Mouse (Mus musculus) myocyte (in vitro differentiated cells): ENCODE measurements around the gene Slmap. TPM values are rescaled to one million over a fixed set of nuclear protein-coding genes. Genes with fewer than 3 reads are reported as not detected.
"Not testable (repeated sequence)": the region's sequence is repeated elsewhere in the genome, so short reads cannot be mapped to it uniquely, and the experiment has no call there.

ENCODE experiments used
- H3K27me3 ChIP-seq: one replicate; pipeline ENCODE4 v1.6.1; 2011; ENCODE audit not compliant: control insufficient read depth, insufficient read depth, insufficient read length
- H3K36me3 ChIP-seq: one replicate; pipeline ENCODE4 v1.6.1; 2011; ENCODE audit not compliant: control insufficient read depth, insufficient read depth
- H3K4me2 ChIP-seq: one replicate; pipeline ENCODE4 v1.6.1; 2011; ENCODE audit warnings: low read depth, control low read depth
- H3K4me3 ChIP-seq: one replicate; pipeline ENCODE4 v1.5.1; 2011; ENCODE audit warnings: mild to moderate bottlenecking, control low read depth, moderate library complexity
- H3K79me2 ChIP-seq: one replicate; pipeline ENCODE4 v1.6.1; 2011; ENCODE audit not compliant: control insufficient read depth, insufficient read depth
- H3ac ChIP-seq: one replicate; pipeline ENCODE4 v1.6.1; 2011; ENCODE audit not compliant: control insufficient read depth, insufficient read length
- CEBPB ChIP-seq: IDR thresholded peaks from 2 replicates; pipeline ENCODE4 v1.6.1; 2011; ENCODE audit warnings: mild to moderate bottlenecking, moderate library complexity; ENCODE audit not compliant: poor library complexity, insufficient read depth, severe bottlenecking
- E2F4 ChIP-seq: IDR thresholded peaks from one replicate; pipeline ENCODE4 v1.6.1; 2011; ENCODE audit warnings: mild to moderate bottlenecking, control low read depth, moderate library complexity; ENCODE audit not compliant: insufficient read depth
- MAX ChIP-seq: IDR thresholded peaks from one replicate; pipeline ENCODE4 v1.6.1; 2011; ENCODE audit warnings: low read depth, mild to moderate bottlenecking, control low read depth
- MYOD1 ChIP-seq, 3 experiments: IDR thresholded peaks; one replicate each; pipeline ENCODE4 v1.6.1; 2011; ENCODE audit warnings: control low read depth in 2 of 3, low read depth in 2 of 3, mild to moderate bottlenecking in 2 of 3, moderate library complexity in 1 of 3; ENCODE audit not compliant: insufficient read length in 2 of 3, control insufficient read depth in 1 of 3
- MYOG ChIP-seq, 3 experiments: IDR thresholded peaks; one replicate each; pipeline ENCODE4 v1.6.1; 2011; ENCODE audit warnings: control low read depth in 2 of 3, low read depth in 2 of 3, mild to moderate bottlenecking in 2 of 3; ENCODE audit not compliant: insufficient read length in 2 of 3, control insufficient read depth in 1 of 3, insufficient read depth in 1 of 3
- POLR2A ChIP-seq: IDR thresholded peaks from one replicate; pipeline ENCODE4 v1.6.1; 2011; ENCODE audit warnings: low read depth, mild to moderate bottlenecking, control low read depth, moderate library complexity; ENCODE audit not compliant: insufficient read length
- POLR2AphosphoS2 ChIP-seq: IDR thresholded peaks from one replicate; pipeline ENCODE4 v1.6.1; 2011; ENCODE audit warnings: low read depth, control low read depth; ENCODE audit not compliant: insufficient read length
- REST ChIP-seq: IDR thresholded peaks from one replicate; pipeline ENCODE4 v1.6.1; 2011; ENCODE audit warnings: mild to moderate bottlenecking, control low read depth, moderate library complexity; ENCODE audit not compliant: insufficient read depth, insufficient read length
- SRF ChIP-seq: IDR thresholded peaks from one replicate; pipeline ENCODE4 v1.6.1; 2011; ENCODE audit warnings: low read depth; ENCODE audit not compliant: control insufficient read depth, insufficient read length
- TCF12 ChIP-seq: IDR thresholded peaks from one replicate; pipeline ENCODE4 v1.6.1; 2011; ENCODE audit warnings: mild to moderate bottlenecking, control low read depth; ENCODE audit not compliant: poor library complexity, insufficient read depth, severe bottlenecking
- TCF3 ChIP-seq: IDR thresholded peaks from one replicate; pipeline ENCODE4 v1.6.1; 2011; ENCODE audit warnings: low read depth, control low read depth; ENCODE audit not compliant: insufficient read length
- USF1 ChIP-seq: IDR thresholded peaks from one replicate; pipeline ENCODE4 v1.6.1; 2011; ENCODE audit warnings: low read depth, mild to moderate bottlenecking, control low read depth, moderate library complexity
- polyA plus RNA-seq: library from polyadenylated mRNA; unstranded; fragments of >200 nt; fragmentation: generic; extraction: Trizol; gene quantifications from one replicate; pipeline ENCODE4 v1.2.1, GENCODE M21; 2012; ENCODE audit warnings: missing spikeins

The Slmap gene
- polyA plus RNA-seq, 1 experiment, result 15.5 TPM

DNA sequence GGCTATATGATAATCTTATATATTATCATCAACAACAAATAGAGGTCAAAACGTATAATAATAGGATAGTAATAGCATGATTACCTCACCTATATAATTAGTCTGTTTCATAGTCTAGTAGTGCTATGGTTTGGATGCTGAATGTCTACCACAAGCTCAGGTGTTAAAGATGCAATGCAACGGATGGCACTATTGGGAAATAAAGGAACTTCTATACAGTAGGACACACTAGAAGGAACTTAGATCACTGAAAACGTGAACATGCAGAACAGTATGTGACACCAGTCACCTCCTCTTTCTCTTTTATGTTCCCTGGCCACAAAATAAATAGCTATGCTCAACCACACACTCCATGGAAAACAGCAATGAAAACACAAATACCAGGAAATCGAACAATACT, 16.9 kb downstream of the Slmap start:
- Histone ChIP-seq H3K4me3 (no peak overlapping the region), H3K27me3 (no peaks in the 10 kb centered on the region), H3K36me3 (no peaks in the 10 kb centered on the region), H3K4me2 (no peak overlapping the region), H3K79me2 (peaks cover 94% of the 10 kb centered on the region), H3ac (no peak overlapping the region)
- TF ChIP-seq POLR2A (no peak), REST (no peak)

DNA sequence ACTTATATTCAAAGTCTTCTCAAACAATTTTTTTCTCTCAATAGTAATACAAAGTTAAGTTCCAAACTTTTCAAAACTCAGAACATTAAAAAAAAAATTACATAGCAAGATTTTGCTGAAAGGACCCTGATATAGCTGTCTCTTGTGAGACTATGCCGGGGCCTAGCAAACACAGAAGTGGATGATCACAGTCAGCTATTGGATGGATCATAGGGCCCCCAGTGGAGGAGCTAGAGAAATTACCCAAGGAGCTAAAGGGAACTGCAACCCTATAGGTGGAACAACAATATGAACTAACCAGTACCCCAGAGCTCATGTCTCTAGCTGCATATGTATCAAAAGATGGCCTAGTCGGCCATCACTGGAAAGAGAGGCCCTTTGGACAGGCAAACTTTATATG, 18.5 kb downstream of the Slmap start:
- H3K4me2 ChIP-seq, H3K36me3 ChIP-seq, H3ac ChIP-seq, H3K27me3 ChIP-seq, H3K4me3 ChIP-seq: not testable (repeated sequence)
- peaks cover 96% of the 10 kb centered on the region for H3K79me2 ChIP-seq

DNA sequence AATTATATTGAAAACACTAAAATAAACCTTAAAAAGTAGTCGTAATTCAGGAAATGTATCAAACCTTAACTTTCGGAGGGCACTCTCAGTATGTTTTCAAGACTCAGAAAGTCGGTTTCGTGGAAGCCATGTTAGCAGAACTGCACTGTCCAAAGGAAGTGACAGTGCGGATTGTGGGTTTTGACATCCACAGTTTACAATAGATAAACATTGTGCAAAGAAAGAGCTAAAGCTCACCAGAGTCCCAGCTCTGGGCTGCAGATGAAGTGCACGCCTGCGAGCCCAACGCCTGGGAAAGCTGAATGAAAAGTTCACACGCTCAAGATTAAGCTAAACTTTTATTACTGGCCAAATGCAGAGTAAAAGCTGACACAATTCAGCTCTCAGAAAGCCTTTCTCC, 18.9 kb downstream of the Slmap start:
- TF ChIP-seq MYOD1 (IDR thresholded peaks at IDR 0.05; ENCODE audit: control insufficient read depth in 1 of 3, insufficient read length in 2 of 3, low read depth in 2 of 3) (no peak), REST (no peak), SRF (no peak), POLR2A (no peak), USF1 (no peak), MAX (no peak), POLR2AphosphoS2 (no peak), TCF12 (no peak), CEBPB (no peak), E2F4 (no peak), TCF3 (no peak), MYOG (IDR thresholded peaks at IDR 0.05; ENCODE audit: control insufficient read depth in 1 of 3, insufficient read depth in 1 of 3, insufficient read length in 2 of 3, low read depth in 2 of 3) (no peak)
- Histone ChIP-seq H3K27me3 (no peaks in the 10 kb centered on the region), H3K4me2 (no peak overlapping the region), H3K4me3 (no peak overlapping the region), H3ac (no peak overlapping the region), H3K79me2 (peaks cover 94% of the 10 kb centered on the region), H3K36me3 (no peaks in the 10 kb centered on the region)

GRCm38 (mm10) chr14:26510545-26510944, 24.2 kb downstream of the Slmap start:
- Histone ChIP-seq H3K4me2 (no peak overlapping the region), H3ac (no peak overlapping the region), H3K27me3 (no peaks in the 10 kb centered on the region), H3K79me2 (peaks cover 87% of the 10 kb centered on the region), H3K4me3 (no peak overlapping the region), H3K36me3 (no peaks in the 10 kb centered on the region)
- TF ChIP-seq CEBPB (peak; percentile 56; the same call in 1 of the 2 replicates), POLR2AphosphoS2 (no peak)

DNA sequence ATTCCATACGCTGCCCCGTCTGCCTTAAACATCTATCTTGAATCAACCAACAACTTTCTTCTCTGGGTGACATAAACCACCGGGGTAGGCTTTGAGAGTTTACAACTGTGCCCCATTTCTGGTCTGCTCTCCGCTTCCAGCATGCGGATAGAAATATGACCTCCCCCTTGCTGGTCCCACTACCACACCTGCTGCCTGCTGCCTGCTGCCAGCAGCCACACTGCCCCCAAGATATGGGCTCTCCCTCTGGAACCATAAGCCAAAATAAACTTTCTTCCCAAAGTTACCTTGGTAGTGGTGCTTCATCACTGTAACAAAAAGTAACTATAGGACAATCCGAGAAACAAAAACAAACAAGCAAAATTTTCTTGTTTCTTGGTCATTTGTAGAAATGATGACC, 26.6 kb downstream of the Slmap start:
- Histone ChIP-seq H3K36me3 (no peaks in the 10 kb centered on the region), H3ac (no peak overlapping the region), H3K4me3 (no peak overlapping the region), H3K27me3 (no peaks in the 10 kb centered on the region), H3K4me2 (peak overlapping the region; percentile 67), H3K79me2 (peaks cover 82% of the 10 kb centered on the region)
- TF ChIP-seq SRF, result no peak
- no peak for TF ChIP-seq E2F4
- TF ChIP-seq TCF3, result no peak
- TF ChIP-seq TCF12, result no peak
- peak in 2 of 3 experiments; percentile 72 to 89 for TF ChIP-seq MYOD1 (IDR thresholded peaks at IDR 0.05; ENCODE audit: control insufficient read depth in 1 of 3, insufficient read length in 2 of 3, low read depth in 2 of 3)
- no peak for TF ChIP-seq POLR2A
- TF ChIP-seq USF1, result no peak
- TF ChIP-seq MYOG (IDR thresholded peaks at IDR 0.05; ENCODE audit: control insufficient read depth in 1 of 3, insufficient read depth in 1 of 3, insufficient read length in 2 of 3, low read depth in 2 of 3), result peak in 2 of 3 experiments; percentile 60 to 70
- no peak for TF ChIP-seq POLR2AphosphoS2
- TF ChIP-seq CEBPB, result no peak
- no peak for TF ChIP-seq REST

DNA sequence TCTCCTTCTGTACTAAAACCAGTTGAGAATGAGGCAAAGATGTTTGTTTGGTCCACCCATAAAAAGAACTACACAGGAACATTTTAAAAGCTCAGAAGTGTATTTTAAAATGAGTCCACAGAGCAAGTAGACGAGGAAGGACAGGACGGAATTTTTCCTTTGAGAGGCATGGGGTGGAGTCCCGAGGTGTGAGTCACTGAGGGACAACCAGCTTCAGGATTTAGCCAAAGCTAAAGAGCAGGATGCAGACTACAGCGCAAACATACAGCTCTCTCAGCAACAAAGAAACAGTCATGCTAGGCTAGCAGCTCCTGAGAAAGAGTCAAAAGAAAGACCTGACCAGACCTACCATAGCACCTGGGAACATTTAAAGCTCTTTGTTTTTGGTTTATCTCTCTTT, 27.4 kb downstream of the Slmap start:
- Histone ChIP-seq H3K4me3 (no peak overlapping the region), H3K4me2 (peak overlapping the region; percentile 67), H3K36me3 (no peaks in the 10 kb centered on the region), H3ac (no peak overlapping the region), H3K27me3 (no peaks in the 10 kb centered on the region), H3K79me2 (peaks cover 79% of the 10 kb centered on the region)
- TF ChIP-seq SRF, result no peak
- TF ChIP-seq TCF3, result no peak
- TF ChIP-seq USF1, result no peak
- TF ChIP-seq REST, result no peak
- no peak for TF ChIP-seq MYOD1 (IDR thresholded peaks at IDR 0.05; ENCODE audit: control insufficient read depth in 1 of 3, insufficient read length in 2 of 3, low read depth in 2 of 3)
- TF ChIP-seq POLR2AphosphoS2, result no peak
- TF ChIP-seq E2F4, result no peak
- TF ChIP-seq CEBPB, result no peak
- no peak for TF ChIP-seq MYOG (IDR thresholded peaks at IDR 0.05; ENCODE audit: control insufficient read depth in 1 of 3, insufficient read depth in 1 of 3, insufficient read length in 2 of 3, low read depth in 2 of 3)
- no peak for TF ChIP-seq POLR2A
